Mouse (Mus musculus) heart, adult 2 months (tissue): ENCODE data around the gene Plxna2.

Experiments used
- EP300 ChIP-seq: fragments of 200-500 bp; IDR thresholded peaks from 2 replicates; pipeline ENCODE4 v1.6.1; 2011; ENCODE audit warnings: low read depth, low read length, control low read depth; ENCODE audit not compliant: insufficient read depth
- POLR2A ChIP-seq: fragments of 200-500 bp; IDR thresholded peaks from 2 replicates; pipeline ENCODE4 v1.6.1; 2011; ENCODE audit warnings: mild to moderate bottlenecking, low read depth, low read length, control low read depth; ENCODE audit not compliant: insufficient read depth

GRCm38 (mm10) chr1:194847014-194847413 lies 229.0 kb downstream of the Plxna2 start:
- no peak for TF ChIP-seq EP300
- no peak for TF ChIP-seq POLR2A
